Mouse (Mus musculus) heart, embryonic 12.5 days (tissue): ENCODE measurements around the gene Gabarapl2. TPM values are rescaled to one million over a fixed set of nuclear protein-coding genes. Genes with fewer than 3 reads are reported as not detected.

ENCODE experiments used
- ATAC-seq: fragments of 200-750 bp; cut with Nextera tagmentation; 2 replicates; pipeline ENCODE4 v1.8.0; 2017; ENCODE audit warnings: moderate TSS enrichment, moderate library complexity; ENCODE audit not compliant: insufficient number of reproducible peaks, low FRiP score
- H3K27ac ChIP-seq: fragments of 300-500 bp; sonication (generic); 2 replicates; pipeline ENCODE4 v1.5.1; 2016; ENCODE audit warnings: mild to moderate bottlenecking, moderate library complexity; ENCODE audit not compliant: poor library complexity, severe bottlenecking
- H3K27me3 ChIP-seq: fragments of 300-500 bp; sonication (generic); replicated peaks from 2 replicates; pipeline ENCODE4 v1.6.1; 2016; ENCODE audit warnings: mild to moderate bottlenecking, moderate library complexity
- H3K36me3 ChIP-seq: fragments of 300-500 bp; sonication (generic); 2 replicates; pipeline ENCODE4 v1.6.1; 2016; ENCODE audit warnings: mild to moderate bottlenecking, moderate library complexity
- H3K4me1 ChIP-seq: fragments of 300-500 bp; sonication (generic); replicated peaks from 2 replicates; pipeline ENCODE4 v1.6.1; 2016; ENCODE audit warnings: mild to moderate bottlenecking
- H3K4me2 ChIP-seq: fragments of 300-500 bp; sonication (generic); 2 replicates; pipeline ENCODE4 v1.6.1; 2016; ENCODE audit warnings: mild to moderate bottlenecking, moderate library complexity
- H3K4me3 ChIP-seq: fragments of 300-500 bp; sonication (generic); 2 replicates; pipeline ENCODE4 v1.5.1; 2016; ENCODE audit warnings: mild to moderate bottlenecking
- H3K9ac ChIP-seq: fragments of 300-500 bp; sonication (generic); 2 replicates; pipeline ENCODE4 v1.6.1; 2016; ENCODE audit warnings: mild to moderate bottlenecking, moderate library complexity
- H3K9me3 ChIP-seq: fragments of 300-500 bp; sonication (generic); replicated peaks from 2 replicates; pipeline ENCODE4 v1.6.1; 2016; ENCODE audit warnings: mild to moderate bottlenecking, moderate library complexity
- WGBS: fragments of 180-500 bp; shearing (Covaris S2); methylation state at CpG from one replicate; pipeline ENCODE4 v1.1.7; 2016; 5-methylcytosine and 5-hydroxymethylcytosine counted together
- polyA plus RNA-seq: library from polyadenylated mRNA; unstranded; fragments of >200 nt; fragmentation: Nextera tagmentation; extraction: Ambion mirVana; gene quantifications from 2 replicates; pipeline ENCODE4 v1.2.1, GENCODE M21; 2016

Gene Gabarapl2
- polyA plus RNA-seq, 1 experiment from 2014 or later = 184 TPM

- no peak overlapping the region for H3K9ac ChIP-seq
Measured at GRCm38 (mm10) chr8:111912860-111913432, 27.6 kb upstream of the Gabarapl2 start.

GRCm38 (mm10) chr8:111919663-111920062 is 20.8 kb upstream of the Gabarapl2 start:
- H3K4me3 ChIP-seq = no peak overlapping the region
- H3K36me3 ChIP-seq = peaks cover 8% of the 10 kb centered on the region; the same call in 1 of the 2 replicates
- H3K27me3 ChIP-seq = no peaks in the 10 kb centered on the region
- H3K9me3 ChIP-seq = no peaks in the 10 kb centered on the region
- peaks cover under 1% of the 10 kb centered on the region; the same call in 1 of the 2 replicates for H3K4me1 ChIP-seq
- ATAC-seq = no peak
- 77% methylated on average over 2 of the region's 2 CpGs for WGBS
- no peak overlapping the region for H3K27ac ChIP-seq
- no peak overlapping the region for H3K4me2 ChIP-seq
- no peak overlapping the region for H3K9ac ChIP-seq

More at GRCm38 (mm10) chr8:111912860-111913432, 27.6 kb upstream of the Gabarapl2 start:
- H3K27me3 ChIP-seq = peaks cover 31% of the 10 kb centered on the region
- H3K4me2 ChIP-seq = peak overlapping the region; percentile 29; the same call in 1 of the 2 replicates
- peak; percentile 55; the same call in 1 of the 2 replicates for ATAC-seq
- no peaks in the 10 kb centered on the region for H3K9me3 ChIP-seq
- H3K27ac ChIP-seq = no peak overlapping the region
- no peaks in the 10 kb centered on the region; the same call in 1 of the 2 replicates for H3K36me3 ChIP-seq
- no peak overlapping the region for H3K4me3 ChIP-seq
- peaks cover 15% of the 10 kb centered on the region for H3K4me1 ChIP-seq
- WGBS = 29% methylated on average over 12 of the region's 12 CpGs

GRCm38 (mm10) chr8:111920971-111921370 is 19.5 kb upstream of the Gabarapl2 start:
- Histone ChIP-seq H3K36me3 (peaks cover 8% of the 10 kb centered on the region; the same call in 1 of the 2 replicates), H3K27me3 (no peaks in the 10 kb centered on the region), H3K4me1 (peaks cover 8% of the 10 kb centered on the region), H3K4me2 (no peak overlapping the region), H3K27ac (no peak overlapping the region), H3K9ac (no peak overlapping the region), H3K4me3 (no peak overlapping the region), H3K9me3 (no peaks in the 10 kb centered on the region)
- 77% methylated on average over 4 of the region's 4 CpGs for WGBS
- no peak for ATAC-seq

GRCm38 (mm10) chr8:111923383-111923804 is 17.1 kb upstream of the Gabarapl2 start:
- Histone ChIP-seq H3K36me3 (peaks cover 4% of the 10 kb centered on the region; the same call in 1 of the 2 replicates), H3K9ac (no peak overlapping the region), H3K4me3 (no peak overlapping the region), H3K4me1 (peaks cover 8% of the 10 kb centered on the region), H3K4me2 (no peak overlapping the region), H3K27me3 (no peaks in the 10 kb centered on the region), H3K9me3 (no peaks in the 10 kb centered on the region), H3K27ac (no peak overlapping the region)
- WGBS = 28% methylated on average over 10 of the region's 10 CpGs
- peak; percentile 70 for ATAC-seq

- Histone ChIP-seq H3K4me3 (no peak overlapping the region), H3K4me2 (no peak overlapping the region), H3K27ac (0 out of 2 replicates have a peak overlapping the region, but pooled peaks have one; percentile 13), H3K9me3 (no peaks in the 10 kb centered on the region), H3K9ac (no peak overlapping the region), H3K27me3 (no peaks in the 10 kb centered on the region), H3K4me1 (peaks cover 8% of the 10 kb centered on the region), H3K36me3 (no peaks in the 10 kb centered on the region)
- 0 out of 2 replicates have a peak, but pooled peaks have one; percentile 31 for ATAC-seq
- 23% methylated on average over 7 of the region's 7 CpGs for WGBS
Measured at GRCm38 (mm10) chr8:111924976-111925375, 15.5 kb upstream of the Gabarapl2 start.

- H3K4me1 ChIP-seq = peaks cover 14% of the 10 kb centered on the region
- H3K36me3 ChIP-seq = no peaks in the 10 kb centered on the region
- H3K9me3 ChIP-seq = no peaks in the 10 kb centered on the region
- ATAC-seq = peak; percentile 82
- no peak overlapping the region for H3K4me2 ChIP-seq
- H3K27me3 ChIP-seq = no peaks in the 10 kb centered on the region
- H3K9ac ChIP-seq = no peak overlapping the region
- WGBS = 38% methylated on average over 8 of the region's 8 CpGs
- 0 out of 2 replicates have a peak overlapping the region, but pooled peaks have one; percentile 21 for H3K27ac ChIP-seq
- H3K4me3 ChIP-seq = no peak overlapping the region
Measured at GRCm38 (mm10) chr8:111929648-111930344, 10.7 kb upstream of the Gabarapl2 start.

- Histone ChIP-seq H3K27ac (no peak overlapping the region), H3K4me3 (no peak overlapping the region), H3K36me3 (no peaks in the 10 kb centered on the region), H3K4me1 (peaks cover 8% of the 10 kb centered on the region; the same call in 1 of the 2 replicates), H3K9ac (no peak overlapping the region), H3K4me2 (no peak overlapping the region), H3K27me3 (no peaks in the 10 kb centered on the region), H3K9me3 (no peaks in the 10 kb centered on the region)
- no peak for ATAC-seq
- 83% methylated on average over 16 of the region's 16 CpGs for WGBS
Measured at GRCm38 (mm10) chr8:111931721-111932120, 8.8 kb upstream of the Gabarapl2 start.

GRCm38 (mm10) chr8:111932580-111933336 is 7.7 kb upstream of the Gabarapl2 start:
- H3K9ac ChIP-seq = peak overlapping the region; percentile 78
- H3K4me1 ChIP-seq = peaks cover 8% of the 10 kb centered on the region; the same call in 1 of the 2 replicates
- 31% methylated on average over 19 of the region's 19 CpGs for WGBS
- H3K36me3 ChIP-seq = no peaks in the 10 kb centered on the region
- H3K27ac ChIP-seq = no peak overlapping the region
- H3K4me3 ChIP-seq = peak overlapping the region; percentile 75
- H3K4me2 ChIP-seq = peak overlapping the region; percentile 93
- no peaks in the 10 kb centered on the region for H3K9me3 ChIP-seq
- no peak for ATAC-seq
- H3K27me3 ChIP-seq = no peaks in the 10 kb centered on the region

GRCm38 (mm10) chr8:111933348-111934076 is 7.0 kb upstream of the Gabarapl2 start, which contains the start of gene Tmem231:
Gene Tmem231, minus strand, starts transcription at chr8:111933881.
- peak; percentile 98 for ATAC-seq
- WGBS = under 1% methylated on average over 53 of the region's 53 CpGs
- no peaks in the 10 kb centered on the region for H3K27me3 ChIP-seq
- H3K36me3 ChIP-seq = no peaks in the 10 kb centered on the region
- peak within 1 kb of the TSS; percentile 34 for H3K27ac ChIP-seq
- H3K9ac ChIP-seq = peak within 1 kb of the TSS; percentile 78
- peak within 1 kb of the TSS; percentile 75 for H3K4me3 ChIP-seq
- peak within 1 kb of the TSS; percentile 93 for H3K4me2 ChIP-seq
- H3K9me3 ChIP-seq = no peaks in the 10 kb centered on the region
- H3K4me1 ChIP-seq = peaks cover 8% of the 10 kb centered on the region; the same call in 1 of the 2 replicates

- Histone ChIP-seq H3K4me1 (peaks cover 8% of the 10 kb centered on the region; the same call in 1 of the 2 replicates), H3K27me3 (no peaks in the 10 kb centered on the region), H3K4me2 (peak overlapping the region; percentile 93; the same call in 1 of the 2 replicates), H3K9ac (no peak overlapping the region), H3K27ac (no peak overlapping the region), H3K36me3 (no peaks in the 10 kb centered on the region), H3K4me3 (no peak overlapping the region), H3K9me3 (no peaks in the 10 kb centered on the region)
- 77% methylated on average over 2 of the region's 2 CpGs for WGBS
- ATAC-seq = no peak
Measured at GRCm38 (mm10) chr8:111934201-111934600, 6.3 kb upstream of the Gabarapl2 start.
